Mouse (Mus musculus) lung, adult 2 months (tissue): Measurements from ENCODE around the gene Cblc.

Experiments
- CTCF ChIP-seq: fragments of 200-500 bp; IDR thresholded peaks from 2 replicates; pipeline ENCODE4 v1.5.1; 2011; ENCODE audit warnings: mild to moderate bottlenecking, low read length, control low read depth; ENCODE audit not compliant: insufficient read depth
- POLR2A ChIP-seq: fragments of 200-500 bp; IDR thresholded peaks from 2 replicates; pipeline ENCODE4 v1.6.1; 2011; ENCODE audit warnings: low read depth, mild to moderate bottlenecking, control low read depth, low read length, borderline replicate concordance; ENCODE audit errors: extremely low read depth

DNA sequence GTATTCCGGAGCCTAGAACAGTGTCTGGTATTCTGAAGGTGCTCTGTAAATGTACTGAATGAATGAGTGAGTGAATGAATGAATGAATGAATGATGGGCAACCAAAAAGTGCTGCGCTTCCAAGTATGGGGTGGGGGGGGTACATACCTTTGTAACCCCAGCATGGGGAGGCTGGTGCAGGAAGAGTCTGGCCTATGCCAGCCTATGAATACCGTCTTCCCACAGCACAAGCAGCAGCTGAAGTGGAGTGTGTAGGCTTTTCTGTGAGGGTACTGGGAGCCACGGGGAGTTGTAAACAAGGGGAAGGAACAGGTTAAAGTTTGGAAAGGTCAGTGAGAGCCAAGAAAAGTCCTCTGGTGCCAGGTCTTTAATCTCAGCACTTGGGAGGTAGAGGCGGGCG, 52.8 kb downstream of the Cblc start:
- TF ChIP-seq CTCF (no peak), POLR2A (no peak)
